Mouse (Mus musculus): ENCODE measurements around the gene Rara. TPM values are rescaled to one million over a fixed set of nuclear protein-coding genes. Genes with fewer than 3 reads are reported as not detected.

Rara gene
- 34.9 and 36.6 TPM in 2 replicates for polyA plus RNA-seq (2014; fragmentation: Nextera tagmentation; extraction: Ambion mirVana)

DNA sequence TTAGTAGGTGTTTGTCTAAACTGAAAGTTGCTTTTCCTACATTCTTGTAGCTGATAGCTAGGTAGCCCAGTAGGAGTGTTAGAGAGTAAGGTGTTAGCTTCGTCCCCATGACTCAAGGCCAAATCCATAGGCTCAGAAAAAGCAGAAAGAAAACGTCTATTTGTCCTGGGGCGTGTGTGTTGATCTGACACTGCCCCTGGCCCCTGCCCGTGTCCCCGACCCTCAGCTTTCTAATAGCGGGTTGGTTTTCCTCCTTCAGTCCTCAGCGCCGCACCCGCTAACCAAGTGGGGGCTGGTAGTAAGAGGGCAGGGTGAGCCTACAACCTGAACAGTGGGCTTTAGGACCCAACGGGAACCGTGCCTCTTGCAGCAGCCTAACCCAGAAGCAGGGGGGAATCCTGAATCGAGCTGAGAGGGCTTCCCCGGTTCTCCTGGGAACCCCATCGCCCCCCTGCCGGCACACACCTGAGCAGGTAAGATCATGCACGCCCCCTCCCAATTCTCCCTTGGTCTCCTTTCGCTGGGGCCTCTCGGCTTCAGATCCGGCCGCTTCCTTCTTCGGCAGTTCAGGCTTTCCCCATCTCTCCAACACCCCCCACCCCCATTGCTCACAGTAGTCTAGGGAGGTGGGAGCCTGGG lies at the start of gene Rara:
TSS of gene Rara (plus strand) at position 381 of the 639 bp plus-strand sequence.
- H3K4me1 ChIP-seq (ENCODE audit: control insufficient read depth, insufficient read depth, low read length), result peaks cover 71% of the 10 kb centered on the region
- H3K9me3 ChIP-seq (replicated peaks; ENCODE audit: control insufficient read depth, low read length), result no peaks in the 10 kb centered on the region
- no peaks in the 10 kb centered on the region for H3K36me3 ChIP-seq (ENCODE audit: control insufficient read depth, insufficient read depth, low read length)
- H3K27ac ChIP-seq (ENCODE audit: low read depth, low read length), result peak within 1 kb of the TSS; percentile 93
- H3K27me3 ChIP-seq (ENCODE audit: control insufficient read depth, insufficient read depth, low read length), result no peaks in the 10 kb centered on the region
- no peak for ATAC-seq (replicated peaks; ENCODE audit: insufficient number of reproducible peaks, low FRiP score, low TSS enrichment)
- H3K4me2 ChIP-seq, result peak within 1 kb of the TSS; percentile 90
- H3K4me3 ChIP-seq (ENCODE audit: low read depth, low read length), result peak within 1 kb of the TSS; percentile 68
- 5% methylated on average over 21 of the region's 21 CpGs for WGBS (ENCODE audit: insufficient replicate concordance)
- peak within 1 kb of the TSS; percentile 90 for H3K9ac ChIP-seq (ENCODE audit: low read depth, low read length)

DNA sequence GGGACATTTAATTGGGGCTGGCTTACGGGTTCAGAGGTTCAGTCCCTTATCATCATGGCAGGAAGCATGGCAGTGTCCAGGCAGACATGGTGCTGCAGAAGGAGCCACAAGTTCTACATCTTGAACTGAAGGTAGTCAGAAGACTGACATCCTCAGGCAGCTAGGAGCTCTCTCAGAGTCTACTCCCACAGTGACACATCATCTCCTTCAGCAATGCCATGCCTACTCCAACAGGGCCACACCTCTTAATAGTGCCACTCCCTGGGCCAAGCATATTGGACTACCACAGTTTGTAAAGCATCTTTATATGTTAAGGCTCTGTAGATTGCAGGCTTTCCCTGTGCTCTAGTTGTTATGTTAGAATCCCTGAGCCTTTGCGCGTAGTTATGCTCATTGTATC lies 39.9 kb upstream of the Rara start:
- H3K36me3 ChIP-seq (ENCODE audit: control insufficient read depth, insufficient read depth, low read length), result peaks cover 27% of the 10 kb centered on the region
- H3K4me2 ChIP-seq, result no peak overlapping the region
- no peak overlapping the region for H3K27ac ChIP-seq (ENCODE audit: low read depth, low read length)
- ATAC-seq (replicated peaks; ENCODE audit: insufficient number of reproducible peaks, low FRiP score, low TSS enrichment), result no peak
- H3K9me3 ChIP-seq (replicated peaks; ENCODE audit: control insufficient read depth, low read length), result no peaks in the 10 kb centered on the region
- 94% methylated on average over 3 of the region's 3 CpGs for WGBS (ENCODE audit: insufficient replicate concordance)
- H3K4me3 ChIP-seq (ENCODE audit: low read depth, low read length), result no peak overlapping the region
- no peak overlapping the region for H3K9ac ChIP-seq (ENCODE audit: low read depth, low read length)
- no peaks in the 10 kb centered on the region for H3K27me3 ChIP-seq (ENCODE audit: control insufficient read depth, insufficient read depth, low read length)
- H3K4me1 ChIP-seq (ENCODE audit: control insufficient read depth, insufficient read depth, low read length), result peaks cover 5% of the 10 kb centered on the region; the same call in 1 of the 2 replicates

DNA sequence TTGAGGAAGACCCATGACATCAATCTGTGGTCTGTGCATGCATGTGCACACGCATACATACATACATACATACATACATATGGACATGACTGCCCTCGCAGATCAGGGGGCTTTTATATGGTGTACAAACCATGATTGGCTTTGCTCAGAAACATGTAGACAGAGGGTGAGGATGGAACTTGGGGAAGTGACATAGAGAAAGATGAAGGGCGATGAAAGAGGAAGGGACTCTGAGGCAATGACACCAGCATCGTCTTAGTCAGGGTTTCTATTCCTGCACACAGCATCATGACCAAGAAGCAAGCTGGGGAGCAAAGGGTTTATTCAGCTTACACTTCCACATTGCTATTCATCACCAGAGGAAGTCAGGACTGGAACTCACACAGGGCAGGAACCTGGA lies 38.5 kb upstream of the Rara start:
- no peak overlapping the region for H3K4me3 ChIP-seq (ENCODE audit: low read depth, low read length)
- H3K9ac ChIP-seq (ENCODE audit: low read depth, low read length), result no peak overlapping the region
- WGBS (ENCODE audit: insufficient replicate concordance), result 93% methylated on average over 4 of the region's 4 CpGs
- no peak for ATAC-seq (replicated peaks; ENCODE audit: insufficient number of reproducible peaks, low FRiP score, low TSS enrichment)
- no peaks in the 10 kb centered on the region for H3K4me1 ChIP-seq (ENCODE audit: control insufficient read depth, insufficient read depth, low read length)
- no peaks in the 10 kb centered on the region for H3K9me3 ChIP-seq (replicated peaks; ENCODE audit: control insufficient read depth, low read length)
- no peak overlapping the region for H3K4me2 ChIP-seq
- no peaks in the 10 kb centered on the region for H3K27me3 ChIP-seq (ENCODE audit: control insufficient read depth, insufficient read depth, low read length)
- H3K36me3 ChIP-seq (ENCODE audit: control insufficient read depth, insufficient read depth, low read length), result peaks cover 39% of the 10 kb centered on the region
- no peak overlapping the region for H3K27ac ChIP-seq (ENCODE audit: low read depth, low read length)

DNA sequence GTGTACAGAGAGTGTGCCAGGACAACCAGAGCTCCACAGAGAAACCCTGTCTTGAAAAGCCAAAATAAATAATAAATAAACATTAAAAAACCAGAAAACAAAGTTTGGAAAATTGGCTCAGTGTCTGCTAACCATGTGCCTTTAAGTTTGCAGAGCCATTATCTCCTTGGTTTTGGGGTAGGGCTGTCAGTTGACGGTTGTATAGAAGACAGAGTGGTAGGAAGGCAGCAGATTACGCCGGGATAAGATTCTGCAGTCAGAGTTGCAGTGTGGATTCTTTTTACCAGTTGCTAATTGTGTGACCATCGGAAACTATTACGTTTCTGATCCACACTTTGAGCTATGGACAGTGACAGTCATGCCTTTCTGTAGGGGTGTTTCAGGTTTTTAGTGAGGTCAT lies 37.6 kb upstream of the Rara start:
- no peaks in the 10 kb centered on the region for H3K4me1 ChIP-seq (ENCODE audit: control insufficient read depth, insufficient read depth, low read length)
- H3K4me3 ChIP-seq (ENCODE audit: low read depth, low read length), result no peak overlapping the region
- no peaks in the 10 kb centered on the region for H3K27me3 ChIP-seq (ENCODE audit: control insufficient read depth, insufficient read depth, low read length)
- 84% methylated on average over 5 of the region's 5 CpGs for WGBS (ENCODE audit: insufficient replicate concordance)
- peaks cover 41% of the 10 kb centered on the region for H3K36me3 ChIP-seq (ENCODE audit: control insufficient read depth, insufficient read depth, low read length)
- no peak overlapping the region for H3K9ac ChIP-seq (ENCODE audit: low read depth, low read length)
- ATAC-seq (replicated peaks; ENCODE audit: insufficient number of reproducible peaks, low FRiP score, low TSS enrichment), result no peak
- no peak overlapping the region for H3K27ac ChIP-seq (ENCODE audit: low read depth, low read length)
- H3K4me2 ChIP-seq, result no peak overlapping the region
- no peaks in the 10 kb centered on the region for H3K9me3 ChIP-seq (replicated peaks; ENCODE audit: control insufficient read depth, low read length)

DNA sequence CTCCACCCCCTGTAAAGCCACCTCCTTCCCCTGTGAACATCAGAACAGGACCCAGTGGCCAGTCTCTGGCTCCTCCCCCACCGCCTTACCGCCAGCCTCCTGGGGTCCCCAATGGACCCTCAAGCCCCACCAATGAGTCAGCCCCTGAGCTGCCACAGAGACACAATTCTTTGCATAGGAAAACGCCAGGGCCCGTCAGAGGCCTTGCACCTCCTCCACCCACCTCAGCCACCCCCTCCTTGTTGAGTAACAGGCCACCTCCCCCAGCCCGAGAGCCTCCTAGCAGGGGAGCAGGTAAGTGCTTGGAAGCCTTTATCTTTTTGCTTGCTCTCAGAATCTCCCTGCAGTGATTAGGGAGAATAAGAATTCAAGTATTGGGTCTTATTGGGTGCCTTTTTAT lies 35.2 kb upstream of the Rara start:
- H3K4me3 ChIP-seq (ENCODE audit: low read depth, low read length), result no peak overlapping the region

DNA sequence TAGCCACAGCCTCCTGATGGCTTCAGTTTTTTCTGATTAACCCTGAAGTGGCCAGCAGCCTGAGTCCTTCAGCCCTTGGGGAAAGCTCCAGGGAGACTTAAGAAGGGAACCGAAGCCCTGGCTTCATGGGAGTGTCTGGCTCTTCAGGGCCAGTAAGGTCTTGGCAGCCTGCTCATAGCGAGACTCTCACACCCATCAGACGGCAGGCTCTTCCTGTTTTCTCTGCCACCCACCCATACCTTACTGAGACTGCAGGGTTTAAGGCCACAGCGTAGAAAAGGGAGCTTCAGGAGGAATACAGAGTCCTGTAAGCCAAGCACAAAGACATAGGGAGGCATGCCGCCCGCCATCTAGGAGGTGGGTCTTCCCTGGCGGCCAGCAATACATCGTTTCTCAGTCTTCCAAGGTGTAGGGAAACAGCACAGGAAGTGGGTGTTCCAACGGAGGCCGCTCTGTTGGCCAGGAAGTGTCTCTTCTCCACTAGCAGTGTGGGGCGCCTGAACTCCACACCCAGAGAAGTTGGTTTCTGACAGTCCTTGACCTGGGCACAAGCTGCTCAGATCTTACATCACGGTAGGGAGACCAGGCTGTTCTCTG lies 27.0 kb upstream of the Rara start:
- 71% methylated on average over 12 of the region's 12 CpGs for WGBS (ENCODE audit: insufficient replicate concordance)
- no peak overlapping the region for H3K4me2 ChIP-seq
- no peak overlapping the region; the same call in 1 of the 2 replicates for H3K9ac ChIP-seq (ENCODE audit: low read depth, low read length)
- no peaks in the 10 kb centered on the region for H3K27me3 ChIP-seq (ENCODE audit: control insufficient read depth, insufficient read depth, low read length)
- no peak overlapping the region for H3K27ac ChIP-seq (ENCODE audit: low read depth, low read length)
- ATAC-seq (replicated peaks; ENCODE audit: insufficient number of reproducible peaks, low FRiP score, low TSS enrichment), result no peak
- H3K4me1 ChIP-seq (ENCODE audit: control insufficient read depth, insufficient read depth, low read length), result peaks cover 34% of the 10 kb centered on the region
- no peaks in the 10 kb centered on the region for H3K9me3 ChIP-seq (replicated peaks; ENCODE audit: control insufficient read depth, low read length)
- H3K4me3 ChIP-seq (ENCODE audit: low read depth, low read length), result no peak overlapping the region
- H3K36me3 ChIP-seq (ENCODE audit: control insufficient read depth, insufficient read depth, low read length), result peaks cover 23% of the 10 kb centered on the region

More for the DNA sequence above, 35.2 kb upstream of the Rara start:
- Histone ChIP-seq H3K4me1 (ENCODE audit: control insufficient read depth, insufficient read depth, low read length) (no peaks in the 10 kb centered on the region), H3K36me3 (ENCODE audit: control insufficient read depth, insufficient read depth, low read length) (peaks cover 37% of the 10 kb centered on the region), H3K9ac (ENCODE audit: low read depth, low read length) (no peak overlapping the region), H3K27me3 (ENCODE audit: control insufficient read depth, insufficient read depth, low read length) (no peaks in the 10 kb centered on the region), H3K9me3 (replicated peaks; ENCODE audit: control insufficient read depth, low read length) (no peaks in the 10 kb centered on the region), H3K4me2 (no peak overlapping the region), H3K27ac (ENCODE audit: low read depth, low read length) (no peak overlapping the region)
- WGBS (ENCODE audit: insufficient replicate concordance), result 57% methylated on average over 5 of the region's 5 CpGs
- no peak for ATAC-seq (replicated peaks; ENCODE audit: insufficient number of reproducible peaks, low FRiP score, low TSS enrichment)

DNA sequence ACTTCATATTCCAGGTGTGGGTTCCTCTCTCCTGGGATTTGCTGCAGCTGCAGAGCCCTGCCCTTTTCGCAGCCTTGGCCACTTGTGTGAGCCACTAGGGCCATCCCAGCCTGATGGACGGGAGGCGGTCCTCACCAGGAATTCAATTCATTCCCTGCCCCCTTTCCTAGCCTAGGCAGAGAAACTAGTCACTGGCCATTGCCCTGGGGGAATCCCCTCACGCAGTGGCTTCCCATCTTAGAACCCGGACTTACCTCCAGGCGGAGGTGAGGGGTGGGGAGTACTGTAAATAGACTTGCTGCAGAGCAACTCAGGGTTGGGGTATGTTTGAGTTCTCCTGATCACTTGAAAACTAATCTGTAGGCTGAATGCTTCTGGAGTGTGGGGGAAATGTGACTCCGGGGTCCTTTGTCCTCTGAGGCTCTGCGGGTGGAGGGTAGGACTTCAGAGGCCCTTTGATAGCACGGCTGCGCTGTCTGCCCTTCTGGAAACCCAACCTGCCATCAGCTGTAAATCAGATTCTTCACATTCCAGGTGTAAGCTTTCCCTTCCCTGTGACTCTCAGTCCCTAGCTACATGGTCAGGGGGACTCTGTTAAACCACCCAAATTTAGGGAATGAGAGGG lies 24.9 kb upstream of the Rara start:
- Histone ChIP-seq H3K36me3 (ENCODE audit: control insufficient read depth, insufficient read depth, low read length) (peaks cover 21% of the 10 kb centered on the region), H3K27ac (ENCODE audit: low read depth, low read length) (peak overlapping the region; percentile 90), H3K4me1 (ENCODE audit: control insufficient read depth, insufficient read depth, low read length) (peaks cover 35% of the 10 kb centered on the region), H3K9me3 (replicated peaks; ENCODE audit: control insufficient read depth, low read length) (no peaks in the 10 kb centered on the region), H3K9ac (ENCODE audit: low read depth, low read length) (peak overlapping the region; percentile 52; the same call in 1 of the 2 replicates), H3K27me3 (ENCODE audit: control insufficient read depth, insufficient read depth, low read length) (no peaks in the 10 kb centered on the region), H3K4me3 (ENCODE audit: low read depth, low read length) (no peak overlapping the region), H3K4me2 (peak overlapping the region; percentile 54)
- no peak for ATAC-seq (replicated peaks; ENCODE audit: insufficient number of reproducible peaks, low FRiP score, low TSS enrichment)
- 10% methylated on average over 10 of the region's 10 CpGs for WGBS (ENCODE audit: insufficient replicate concordance)

DNA sequence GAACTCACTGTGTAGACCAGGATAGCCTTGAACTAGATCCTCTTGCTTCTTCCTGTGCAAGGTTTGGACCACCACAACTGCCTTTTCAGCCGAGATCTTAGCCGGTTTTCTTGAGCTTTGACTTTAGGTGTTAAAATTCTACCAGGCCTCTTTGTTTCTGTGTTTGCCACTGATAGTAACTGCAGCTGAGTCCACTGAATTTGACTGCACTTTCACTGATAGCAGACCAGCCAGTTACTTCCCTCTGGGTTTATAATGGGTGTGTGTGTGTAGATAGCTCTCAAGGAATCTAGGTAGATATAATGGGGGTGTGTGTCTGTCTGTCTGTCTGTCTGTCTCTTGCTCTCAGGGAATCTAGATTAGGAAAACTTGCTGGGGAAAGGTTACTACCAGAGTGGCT lies 23.0 kb upstream of the Rara start:
- peaks cover 13% of the 10 kb centered on the region for H3K36me3 ChIP-seq (ENCODE audit: control insufficient read depth, insufficient read depth, low read length)
- H3K4me3 ChIP-seq (ENCODE audit: low read depth, low read length), result no peak overlapping the region
- no peaks in the 10 kb centered on the region for H3K27me3 ChIP-seq (ENCODE audit: control insufficient read depth, insufficient read depth, low read length)
- peak overlapping the region; percentile 25 for H3K4me2 ChIP-seq
- H3K27ac ChIP-seq (ENCODE audit: low read depth, low read length), result peak overlapping the region; percentile 90
- H3K9ac ChIP-seq (ENCODE audit: low read depth, low read length), result no peak overlapping the region
- 54% methylated on average over 2 of the region's 2 CpGs for WGBS (ENCODE audit: insufficient replicate concordance)
- ATAC-seq (replicated peaks; ENCODE audit: insufficient number of reproducible peaks, low FRiP score, low TSS enrichment), result no peak
- H3K9me3 ChIP-seq (replicated peaks; ENCODE audit: control insufficient read depth, low read length), result no peaks in the 10 kb centered on the region
- peaks cover 50% of the 10 kb centered on the region for H3K4me1 ChIP-seq (ENCODE audit: control insufficient read depth, insufficient read depth, low read length)

Measured in heart, embryonic 11.5 days (tissue).